Mouse (Mus musculus) heart, embryonic 15.5 days (tissue): ENCODE data around the gene Pmm2. TPM values are rescaled to one million over a fixed set of nuclear protein-coding genes. Genes with fewer than 3 reads are reported as not detected.
A peak's percentile ranks its signal among the peaks of the same experiment; 100 is the strongest.

Experiments used
- ATAC-seq: fragments of 200-750 bp; cut with Nextera tagmentation; replicated peaks from 2 replicates; pipeline ENCODE4 v1.8.0; 2017; ENCODE audit warnings: low read depth, moderate TSS enrichment; ENCODE audit not compliant: insufficient number of reproducible peaks, insufficient read depth, low FRiP score
- H3K27ac ChIP-seq: fragments of 300-500 bp; sonication (generic); 2 replicates; pipeline ENCODE4 v1.5.1; 2015; ENCODE audit warnings: mild to moderate bottlenecking, inconsistent platforms
- H3K27me3 ChIP-seq: fragments of 300-500 bp; sonication (generic); 2 replicates; pipeline ENCODE4 v1.6.1; 2015; ENCODE audit warnings: inconsistent platforms
- H3K36me3 ChIP-seq: fragments of 300-500 bp; sonication (generic); 2 replicates; pipeline ENCODE4 v1.6.1; 2015; ENCODE audit warnings: mild to moderate bottlenecking, inconsistent platforms
- H3K4me1 ChIP-seq: fragments of 300-500 bp; sonication (generic); replicated peaks from 2 replicates; pipeline ENCODE4 v1.6.1; 2015; ENCODE audit warnings: inconsistent platforms
- H3K4me2 ChIP-seq: fragments of 300-500 bp; sonication (generic); 2 replicates; pipeline ENCODE4 v1.6.1; 2015; ENCODE audit warnings: inconsistent platforms, mild to moderate bottlenecking, moderate library complexity
- H3K4me3 ChIP-seq: fragments of 300-500 bp; sonication (generic); 2 replicates; pipeline ENCODE4 v1.5.1; 2015; ENCODE audit warnings: mild to moderate bottlenecking, inconsistent platforms
- H3K9ac ChIP-seq: fragments of 300-500 bp; sonication (generic); 2 replicates; pipeline ENCODE4 v1.6.1; 2015; ENCODE audit warnings: mild to moderate bottlenecking, inconsistent platforms
- H3K9me3 ChIP-seq: fragments of 300-500 bp; sonication (generic); replicated peaks from 2 replicates; pipeline ENCODE4 v1.6.1; 2016; ENCODE audit warnings: inconsistent platforms
- WGBS: fragments of 180-500 bp; shearing (Covaris S2); methylation state at CpG from one replicate; pipeline ENCODE4 v1.1.7; 2015; ENCODE audit warnings: mixed read lengths; 5-methylcytosine and 5-hydroxymethylcytosine counted together
- polyA plus RNA-seq: library from polyadenylated mRNA; unstranded; fragments of >200 nt; fragmentation: Nextera tagmentation; extraction: Ambion mirVana; gene quantifications from 2 replicates; pipeline ENCODE4 v1.2.1, GENCODE M21; 2015

The Pmm2 gene
- polyA plus RNA-seq, 1 experiment from 2014 or later: 34.9 TPM

GRCm38 (mm10) chr16:8656256-8656655 is 18.8 kb downstream of the Pmm2 start:
- H3K36me3 ChIP-seq: peaks cover 48% of the 10 kb centered on the region
- no peak for ATAC-seq

GRCm38 (mm10) chr16:8658349-8658748 is 20.9 kb downstream of the Pmm2 start:
- Histone ChIP-seq H3K9me3 (no peaks in the 10 kb centered on the region), H3K27me3 (no peaks in the 10 kb centered on the region), H3K4me3 (no peak overlapping the region), H3K27ac (no peak overlapping the region), H3K36me3 (peaks cover 42% of the 10 kb centered on the region), H3K4me2 (no peak overlapping the region), H3K4me1 (0 out of 2 replicates have a peak, but pooled peaks cover 4% of the 10 kb centered on the region), H3K9ac (no peak overlapping the region)
- 77% methylated on average over 4 of the region's 4 CpGs for WGBS
- no peak for ATAC-seq

More at GRCm38 (mm10) chr16:8656256-8656655, 18.8 kb downstream of the Pmm2 start:
- whole genome bisulfite sequencing: 85% methylated on average over 2 of the region's 2 CpGs
- no peaks in the 10 kb centered on the region for H3K4me1 ChIP-seq
- no peaks in the 10 kb centered on the region for H3K27me3 ChIP-seq
- H3K27ac ChIP-seq: no peak overlapping the region
- no peak overlapping the region for H3K4me3 ChIP-seq
- no peaks in the 10 kb centered on the region for H3K9me3 ChIP-seq
- no peak overlapping the region for H3K9ac ChIP-seq
- no peak overlapping the region for H3K4me2 ChIP-seq

GRCm38 (mm10) chr16:8658764-8659163 is 21.3 kb downstream of the Pmm2 start:
- Histone ChIP-seq H3K4me1 (0 out of 2 replicates have a peak, but pooled peaks cover 4% of the 10 kb centered on the region), H3K9ac (no peak overlapping the region), H3K4me3 (no peak overlapping the region), H3K27me3 (no peaks in the 10 kb centered on the region), H3K4me2 (no peak overlapping the region), H3K27ac (no peak overlapping the region), H3K36me3 (peaks cover 39% of the 10 kb centered on the region), H3K9me3 (no peaks in the 10 kb centered on the region)
- no peak for ATAC-seq
- WGBS: 84% methylated on average over 4 of the region's 4 CpGs

- H3K9me3 ChIP-seq: no peaks in the 10 kb centered on the region
- no peaks in the 10 kb centered on the region for H3K27me3 ChIP-seq
- 80% methylated on average over 2 of the region's 2 CpGs for WGBS
- H3K9ac ChIP-seq: no peak overlapping the region
- peaks cover 26% of the 10 kb centered on the region for H3K36me3 ChIP-seq
- no peak for ATAC-seq
- H3K4me1 ChIP-seq: peaks cover 35% of the 10 kb centered on the region
- no peak overlapping the region for H3K4me2 ChIP-seq
- no peak overlapping the region for H3K27ac ChIP-seq
- no peak overlapping the region for H3K4me3 ChIP-seq
These were observed 25.5 kb downstream of the Pmm2 start for GRCm38 (mm10) chr16:8663022-8663421.

- Histone ChIP-seq H3K9me3 (no peaks in the 10 kb centered on the region), H3K9ac (no peak overlapping the region), H3K4me2 (no peak overlapping the region), H3K36me3 (peaks cover 20% of the 10 kb centered on the region), H3K27ac (no peak overlapping the region), H3K4me3 (no peak overlapping the region), H3K4me1 (peaks cover 44% of the 10 kb centered on the region), H3K27me3 (no peaks in the 10 kb centered on the region)
- 84% methylated on average over 24 of the region's 24 CpGs for WGBS
- ATAC-seq: no peak
These were observed 26.4 kb downstream of the Pmm2 start for GRCm38 (mm10) chr16:8663606-8664539.

GRCm38 (mm10) chr16:8665367-8665766 is 27.9 kb downstream of the Pmm2 start:
- Histone ChIP-seq H3K27me3 (no peaks in the 10 kb centered on the region), H3K4me1 (peaks cover 59% of the 10 kb centered on the region), H3K9me3 (no peaks in the 10 kb centered on the region), H3K4me3 (no peak overlapping the region), H3K27ac (0 out of 2 replicates have a peak overlapping the region, but pooled peaks have one; percentile 41), H3K4me2 (no peak overlapping the region), H3K36me3 (peaks cover 8% of the 10 kb centered on the region), H3K9ac (no peak overlapping the region)
- no peak for ATAC-seq
- 86% methylated on average over 5 of the region's 5 CpGs for WGBS

GRCm38 (mm10) chr16:8666452-8666851 is 29.0 kb downstream of the Pmm2 start:
- Histone ChIP-seq H3K27ac (peak overlapping the region; percentile 60), H3K4me2 (no peak overlapping the region), H3K27me3 (no peaks in the 10 kb centered on the region), H3K4me3 (no peak overlapping the region), H3K36me3 (peaks cover 7% of the 10 kb centered on the region; the same call in 1 of the 2 replicates), H3K9ac (no peak overlapping the region), H3K9me3 (no peaks in the 10 kb centered on the region), H3K4me1 (peaks cover 67% of the 10 kb centered on the region)
- peak; percentile 40; the same call in 1 of the 2 replicates for ATAC-seq
- WGBS: 12% methylated on average over 2 of the region's 2 CpGs

- Histone ChIP-seq H3K4me1 (peaks cover 67% of the 10 kb centered on the region), H3K9ac (no peak overlapping the region), H3K27me3 (no peaks in the 10 kb centered on the region), H3K27ac (peak overlapping the region; percentile 60), H3K36me3 (0 out of 2 replicates have a peak, but pooled peaks cover 2% of the 10 kb centered on the region), H3K9me3 (no peaks in the 10 kb centered on the region), H3K4me3 (no peak overlapping the region), H3K4me2 (peak overlapping the region; percentile 9; the same call in 1 of the 2 replicates)
- 67% methylated on average over 7 of the region's 7 CpGs for WGBS
- no peak for ATAC-seq
These were observed 29.8 kb downstream of the Pmm2 start for GRCm38 (mm10) chr16:8667261-8667660.

GRCm38 (mm10) chr16:8667814-8668213 is 30.3 kb downstream of the Pmm2 start:
- no peak overlapping the region for H3K4me2 ChIP-seq
- no peak for ATAC-seq

GRCm38 (mm10) chr16:8668386-8668785 is 30.9 kb downstream of the Pmm2 start:
- no peaks in the 10 kb centered on the region for H3K9me3 ChIP-seq
- no peak overlapping the region for H3K4me3 ChIP-seq
- peak overlapping the region; percentile 60 for H3K27ac ChIP-seq
- H3K27me3 ChIP-seq: 0 out of 2 replicates have a peak, but pooled peaks cover 3% of the 10 kb centered on the region
- peak overlapping the region; percentile 93 for H3K4me2 ChIP-seq
- no peak for ATAC-seq
- no peak overlapping the region for H3K9ac ChIP-seq
- WGBS: 31% methylated on average over 2 of the region's 2 CpGs
- H3K36me3 ChIP-seq: no peaks in the 10 kb centered on the region
- peaks cover 63% of the 10 kb centered on the region for H3K4me1 ChIP-seq

More at GRCm38 (mm10) chr16:8667814-8668213, 30.3 kb downstream of the Pmm2 start:
- peaks cover 67% of the 10 kb centered on the region for H3K4me1 ChIP-seq
- 65% methylated on average over 4 of the region's 4 CpGs for WGBS
- H3K9me3 ChIP-seq: no peaks in the 10 kb centered on the region
- H3K9ac ChIP-seq: no peak overlapping the region
- peak overlapping the region; percentile 60 for H3K27ac ChIP-seq
- no peaks in the 10 kb centered on the region for H3K36me3 ChIP-seq
- H3K27me3 ChIP-seq: no peaks in the 10 kb centered on the region
- H3K4me3 ChIP-seq: no peak overlapping the region

- Histone ChIP-seq H3K4me3 (no peak overlapping the region), H3K4me2 (peak overlapping the region; percentile 93), H3K9ac (peak overlapping the region; percentile 76), H3K4me1 (peaks cover 67% of the 10 kb centered on the region), H3K27ac (peak overlapping the region; percentile 36), H3K9me3 (no peaks in the 10 kb centered on the region), H3K36me3 (no peaks in the 10 kb centered on the region), H3K27me3 (peaks cover 4% of the 10 kb centered on the region; the same call in 1 of the 2 replicates)
- ATAC-seq: no peak
- WGBS: 61% methylated on average over 5 of the region's 5 CpGs
These were observed 32.0 kb downstream of the Pmm2 start for GRCm38 (mm10) chr16:8669432-8669831.
